ENCODE assay signal across 8 mouse cellular contexts in the genomic region with DNA sequence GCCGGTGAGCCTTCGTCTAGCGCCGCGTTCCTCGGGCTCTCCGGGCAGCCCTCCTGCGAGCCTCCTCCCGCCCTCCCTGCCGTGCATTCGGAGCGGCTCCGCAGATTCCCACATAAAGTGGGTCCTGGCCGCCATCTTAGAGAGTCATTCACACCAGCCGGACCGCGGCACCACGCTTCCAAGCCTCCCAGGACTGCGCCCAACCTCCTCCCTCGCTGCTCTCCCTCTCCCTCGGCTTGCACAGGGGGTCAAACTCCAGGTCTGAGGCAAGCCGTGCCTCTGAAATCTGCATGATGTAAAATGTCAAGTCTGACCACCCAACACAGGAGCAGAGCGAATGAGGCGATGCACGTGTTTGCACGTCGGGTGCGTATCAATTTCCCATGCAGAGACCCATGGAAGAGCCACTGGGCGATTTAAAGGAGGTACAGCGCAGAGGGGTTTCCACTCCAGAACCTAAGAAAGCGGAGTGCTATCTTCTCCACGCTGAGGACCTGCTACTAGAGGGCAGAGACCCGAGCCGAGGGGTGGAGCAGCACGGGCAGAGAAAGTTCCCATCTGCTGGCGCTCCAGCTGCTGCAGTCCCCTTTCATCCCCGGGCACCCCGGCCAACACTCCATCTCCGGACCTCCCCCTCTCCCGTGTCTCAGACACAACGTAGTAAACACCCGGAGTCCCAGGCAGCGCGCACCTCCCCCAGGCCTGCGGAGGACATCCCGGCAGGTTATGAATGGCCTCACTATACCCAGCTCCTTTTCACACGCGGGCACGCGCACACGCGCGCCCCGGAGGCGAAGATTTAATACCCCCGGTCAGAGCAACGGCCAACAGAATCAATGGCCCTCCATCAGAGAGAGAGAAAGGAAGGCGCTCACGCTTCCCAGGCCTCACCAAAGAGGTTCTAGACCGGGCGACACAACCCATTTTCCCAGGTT. TPM values are rescaled to one million over a fixed set of nuclear protein-coding genes. Genes with fewer than 3 reads are reported as not detected.
A peak's percentile ranks its signal among the peaks of the same experiment; 100 is the strongest.
DNase-seq lines count a peak whose midpoint lies in the region; ATAC-seq and TF ChIP-seq lines count a peak whose summit lies in the region.

No protein-coding gene starts in this region.

- no peak overlapping the region for H3K27ac ChIP-seq in ES-Bruce4 (ENCODE audit: insufficient read depth, low read length)
- peak overlapping the region; percentile 98 for H3K27ac ChIP-seq in heart, embryonic 15.5 days
- peak overlapping the region; percentile 94 for H3K27ac ChIP-seq in liver, embryonic 16.5 days (ENCODE audit: low read length)
- peak overlapping the region; percentile 96 for H3K27ac ChIP-seq in neural tube, embryonic 14.5 days (ENCODE audit: low read depth, low read length)

- WGBS in heart, embryonic 15.5 days = under 1% methylated on average over 61 of the region's 61 CpGs
- under 1% methylated on average over 61 of the region's 61 CpGs for WGBS in liver, embryonic 16.5 days (ENCODE audit: insufficient replicate concordance)
- under 1% methylated on average over 61 of the region's 61 CpGs for WGBS in neural tube, embryonic 14.5 days

- TF ChIP-seq POLR2A in ES-Bruce4 (IDR thresholded peaks at IDR 0.05; ENCODE audit: insufficient read depth, low read length) = no peak

- ATAC-seq in erythroid progenitor cell, adult 5-6 weeks (replicated peaks; ENCODE audit: low FRiP score, poor library complexity, severe bottlenecking) = peak; percentile 20
- no peak for ATAC-seq in heart, embryonic 15.5 days (replicated peaks; ENCODE audit: insufficient number of reproducible peaks, insufficient read depth, low FRiP score, low read depth)
- 0 out of 2 replicates have a peak, but pooled peaks have one; percentile 0 for ATAC-seq in liver, embryonic 16.5 days (ENCODE audit: low read depth)
- peak; percentile 73 for ATAC-seq in neural tube, embryonic 14.5 days (ENCODE audit: low read depth)

- H3K4me3 ChIP-seq in ES-Bruce4 (ENCODE audit: low read depth, low read length) = peak overlapping the region; percentile 71
- peak overlapping the region; percentile 69 for H3K4me3 ChIP-seq in heart, embryonic 15.5 days
- H3K4me3 ChIP-seq in liver, embryonic 16.5 days (ENCODE audit: low read depth, low read length) = peak overlapping the region; percentile 94
- peak overlapping the region; percentile 94 for H3K4me3 ChIP-seq in neural tube, embryonic 14.5 days (ENCODE audit: low read depth, low read length)

- peak; percentile 41 for DNase-seq in c-Kit-negative CD71-positive TER-119-positive erythroid progenitor cells, embryonic 14.5 days (ENCODE audit: low read depth, low spot score)
- peak; percentile 68 to 74 for DNase-seq in kidney, postnatal 36 days
- DNase-seq in thymus, adult 18-20 months = peak; percentile 44 to 55

- no peaks in the 10 kb centered on the region for H3K9me3 ChIP-seq in ES-Bruce4 (replicated peaks; ENCODE audit: control insufficient read depth, insufficient read depth, low read length, poor library complexity, severe bottlenecking)
- no peaks in the 10 kb centered on the region for H3K9me3 ChIP-seq in heart, embryonic 15.5 days (replicated peaks)
- no peaks in the 10 kb centered on the region for H3K9me3 ChIP-seq in liver, embryonic 16.5 days (replicated peaks; ENCODE audit: control insufficient read depth, low read length)
- H3K9me3 ChIP-seq in neural tube, embryonic 14.5 days (ENCODE audit: control insufficient read depth, low read length) = no peaks in the 10 kb centered on the region

- H3K36me3 ChIP-seq in ES-Bruce4 (ENCODE audit: control insufficient read depth, insufficient read depth, low read length, poor library complexity, severe bottlenecking) = no peaks in the 10 kb centered on the region
- no peaks in the 10 kb centered on the region for H3K36me3 ChIP-seq in heart, embryonic 15.5 days
- H3K36me3 ChIP-seq in liver, embryonic 16.5 days (ENCODE audit: control insufficient read depth, insufficient read depth) = no peaks in the 10 kb centered on the region
- no peaks in the 10 kb centered on the region for H3K36me3 ChIP-seq in neural tube, embryonic 14.5 days (ENCODE audit: control insufficient read depth, insufficient read depth, low read length)

- H3K27me3 ChIP-seq in ES-Bruce4 (ENCODE audit: control insufficient read depth, insufficient read depth, low read length, poor library complexity, severe bottlenecking) = no peaks in the 10 kb centered on the region
- no peaks in the 10 kb centered on the region for H3K27me3 ChIP-seq in heart, embryonic 15.5 days
- H3K27me3 ChIP-seq in liver, embryonic 16.5 days (ENCODE audit: control insufficient read depth, insufficient read depth, low read depth, low read length) = no peaks in the 10 kb centered on the region
- H3K27me3 ChIP-seq in neural tube, embryonic 14.5 days (ENCODE audit: control insufficient read depth, insufficient read depth, low read length) = no peaks in the 10 kb centered on the region

- H3K4me2 ChIP-seq in heart, embryonic 15.5 days = peak overlapping the region; percentile 96
- peak overlapping the region; percentile 99 for H3K4me2 ChIP-seq in liver, embryonic 16.5 days (ENCODE audit: low read depth, low read length)
- peak overlapping the region; percentile 66 for H3K4me2 ChIP-seq in neural tube, embryonic 14.5 days (ENCODE audit: low read depth, low read length)

- peak overlapping the region; percentile 92 for H3K9ac ChIP-seq in ES-Bruce4 (ENCODE audit: low read depth, poor library complexity, severe bottlenecking)
- H3K9ac ChIP-seq in heart, embryonic 15.5 days = peak overlapping the region; percentile 77
- H3K9ac ChIP-seq in liver, embryonic 16.5 days (ENCODE audit: low read depth, low read length) = peak overlapping the region; percentile 94
- H3K9ac ChIP-seq in neural tube, embryonic 14.5 days (replicated peaks; ENCODE audit: low read depth, low read length) = peak overlapping the region; percentile 94

- peaks cover 1% of the 10 kb centered on the region for H3K4me1 ChIP-seq in ES-Bruce4 (ENCODE audit: control insufficient read depth, insufficient read depth, low read length)
- peaks cover 32% of the 10 kb centered on the region for H3K4me1 ChIP-seq in heart, embryonic 15.5 days (replicated peaks)
- H3K4me1 ChIP-seq in liver, embryonic 16.5 days (ENCODE audit: control insufficient read depth, low read depth, low read length) = peaks cover 46% of the 10 kb centered on the region
- peaks cover 21% of the 10 kb centered on the region for H3K4me1 ChIP-seq in neural tube, embryonic 14.5 days (ENCODE audit: control insufficient read depth, insufficient read depth, low read length)

- no peak for TF ChIP-seq CTCF in ES-Bruce4 (IDR thresholded peaks at IDR 0.05; ENCODE audit: low read depth, low read length)

- no peak for TF ChIP-seq EP300 in ES-Bruce4 (IDR thresholded peaks at IDR 0.05; ENCODE audit: insufficient read depth, low read depth, low read length)

RNA-seq across cellular contexts. Expression of a gene that starts 1.8 kb away (rescaled TPM):
- polyA plus RNA-seq in ES-Bruce4 (2011; ENCODE audit: insufficient read depth, insufficient read length, low read depth, missing spikeins) = 39.6 and 46.9 TPM in 2 replicates
- total RNA-seq in erythroid progenitor cell, adult 5-6 weeks (2015; ENCODE audit: low replicate concordance) = 72.9 and 77.1 TPM in 2 replicates
- total RNA-seq in erythroid progenitor cell, adult 5-6 weeks (2017; ENCODE audit: low replicate concordance) = 132 and 139 TPM in 2 replicates
- 6.3 and 7.5 TPM in 2 replicates for polyA plus RNA-seq in heart, embryonic 15.5 days (2015; fragmentation: Nextera tagmentation; extraction: Ambion mirVana)
- polyA plus RNA-seq in liver, embryonic 16.5 days (2015; fragmentation: Nextera tagmentation; extraction: Ambion mirVana) = 2.9 and 3.3 TPM in 2 replicates
- 21.7 and 23.9 TPM in 2 replicates for polyA plus RNA-seq in neural tube, embryonic 14.5 days (2014; fragmentation: Nextera tagmentation; extraction: Ambion mirVana)
